Mouse (Mus musculus) cerebellum, adult 8-10 months (tissue): ENCODE data around the gene 1700013F07Rik.
"Not testable (repeated sequence)": the region's sequence is repeated elsewhere in the genome, so short reads cannot be mapped to it uniquely, and the experiment has no call there.

Source experiments
- DNase-seq: peaks from one replicate; pipeline ENCODE4 v3.0.0; 2022

Gene 1700013F07Rik

GRCm38 (mm10) chr3:108533951-108534350 is at the start of gene 1700013F07Rik:
TSS of gene 1700013F07Rik (plus strand) at chr3:108534150.
- DNase-seq: no peak

- DNase-seq: no peak
Observed at GRCm38 (mm10) chr3:108484749-108485148, 49.2 kb upstream of the 1700013F07Rik start.

- no peak for DNase-seq
Observed at GRCm38 (mm10) chr3:108489968-108490367, 44.0 kb upstream of the 1700013F07Rik start.

- no peak for DNase-seq
Observed at GRCm38 (mm10) chr3:108494861-108495474, 39.0 kb upstream of the 1700013F07Rik start.

- no peak for DNase-seq
Observed at GRCm38 (mm10) chr3:108495486-108495885, 38.5 kb upstream of the 1700013F07Rik start.

GRCm38 (mm10) chr3:108497602-108498001 is 36.3 kb upstream of the 1700013F07Rik start:
- DNase-seq: no peak

GRCm38 (mm10) chr3:108499826-108500225 is 34.1 kb upstream of the 1700013F07Rik start:
- peak; percentile 89 for DNase-seq

GRCm38 (mm10) chr3:108501411-108501810 is 32.5 kb upstream of the 1700013F07Rik start:
- not testable (repeated sequence) for DNase-seq

GRCm38 (mm10) chr3:108503908-108504307 is 30.0 kb upstream of the 1700013F07Rik start:
- no peak for DNase-seq

- no peak for DNase-seq
Observed at GRCm38 (mm10) chr3:108508745-108509474, 25.0 kb upstream of the 1700013F07Rik start.

- DNase-seq: no peak
Observed at GRCm38 (mm10) chr3:108510156-108510555, 23.8 kb upstream of the 1700013F07Rik start.

- DNase-seq: no peak
Observed at GRCm38 (mm10) chr3:108510716-108511483, 23.1 kb upstream of the 1700013F07Rik start.

GRCm38 (mm10) chr3:108513465-108513864 is 20.5 kb upstream of the 1700013F07Rik start:
- no peak for DNase-seq

GRCm38 (mm10) chr3:108518276-108518675 is 15.7 kb upstream of the 1700013F07Rik start:
- no peak for DNase-seq

- DNase-seq: no peak
Observed at GRCm38 (mm10) chr3:108523415-108523814, 10.5 kb upstream of the 1700013F07Rik start.

- no peak for DNase-seq
Observed at GRCm38 (mm10) chr3:108528489-108528888, 5.5 kb upstream of the 1700013F07Rik start.

- no peak for DNase-seq
Observed at GRCm38 (mm10) chr3:108533114-108533885, 650 bp upstream of the 1700013F07Rik start.

- DNase-seq: no peak
Observed at GRCm38 (mm10) chr3:108535896-108536516, 2.1 kb downstream of the 1700013F07Rik start.

GRCm38 (mm10) chr3:108536517-108537260 is 2.7 kb downstream of the 1700013F07Rik start, which contains the start of gene 5330417C22Rik:
TSS of gene 5330417C22Rik (minus strand) at chr3:108536536.
- peak; percentile 40 for DNase-seq

GRCm38 (mm10) chr3:108537303-108537702 is 3.4 kb downstream of the 1700013F07Rik start:
- peak; percentile 83 for DNase-seq

- DNase-seq: no peak
Observed at GRCm38 (mm10) chr3:108542299-108542698, 8.3 kb downstream of the 1700013F07Rik start.
